Mouse (Mus musculus) hindbrain, embryonic 14.5 days (tissue): ENCODE measurements around the gene Hsdl1. TPM values are rescaled to one million over a fixed set of nuclear protein-coding genes. Genes with fewer than 3 reads are reported as not detected.

ENCODE experiments used
- ATAC-seq: fragments of 200-750 bp; cut with Nextera tagmentation; 2 replicates; pipeline ENCODE4 v1.8.0; 2017; ENCODE audit warnings: moderate number of reproducible peaks, mild to moderate bottlenecking, moderate TSS enrichment, moderate library complexity; ENCODE audit not compliant: low FRiP score
- DNase-seq: peaks from one replicate; pipeline ENCODE4 v3.0.0-alpha.2; 2015; ENCODE audit warnings: low spot score
- H3K27ac ChIP-seq: fragments of 300-500 bp; sonication (generic); 2 replicates; pipeline ENCODE4 v1.5.1; 2014; ENCODE audit warnings: mild to moderate bottlenecking, moderate library complexity
- H3K27me3 ChIP-seq: fragments of 300-500 bp; sonication (generic); 2 replicates; pipeline ENCODE4 v1.6.1; 2014; ENCODE audit warnings: mild to moderate bottlenecking, low read length, mixed read lengths; ENCODE audit not compliant: control insufficient read depth, insufficient read depth
- H3K36me3 ChIP-seq: fragments of 300-500 bp; sonication (generic); replicated peaks from 2 replicates; pipeline ENCODE4 v1.6.1; 2014; ENCODE audit not compliant: control insufficient read depth, insufficient read depth
- H3K4me1 ChIP-seq: fragments of 300-500 bp; sonication (generic); replicated peaks from 2 replicates; pipeline ENCODE4 v1.6.1; 2014; ENCODE audit warnings: antibody characterized with exemption, low read length, mixed read lengths; ENCODE audit not compliant: control insufficient read depth, insufficient read depth
- H3K4me2 ChIP-seq: fragments of 300-500 bp; sonication (generic); replicated peaks from 2 replicates; pipeline ENCODE4 v1.6.1; 2014; ENCODE audit warnings: mild to moderate bottlenecking, moderate library complexity
- H3K4me3 ChIP-seq: fragments of 300-500 bp; sonication (generic); replicated peaks from 2 replicates; pipeline ENCODE4 v1.5.1; 2014; ENCODE audit warnings: mild to moderate bottlenecking, low read length
- H3K9ac ChIP-seq: fragments of 300-500 bp; sonication (generic); 2 replicates; pipeline ENCODE4 v1.6.1; 2014
- H3K9me3 ChIP-seq: fragments of 300-500 bp; sonication (generic); 2 replicates; pipeline ENCODE4 v1.6.1; 2016; ENCODE audit warnings: low read length; ENCODE audit not compliant: control insufficient read depth
- WGBS: fragments of 180-500 bp; shearing (Covaris S2); extraction: QIAGEN DNeasy Blood & Tissue Kit; methylation state at CpG from one replicate; pipeline ENCODE4 v1.1.7; 2014; 5-methylcytosine and 5-hydroxymethylcytosine counted together
- polyA plus RNA-seq: library from polyadenylated mRNA; unstranded; fragments of >200 nt; fragmentation: Nextera tagmentation; extraction: Ambion mirVana; gene quantifications from 2 replicates; pipeline ENCODE4 v1.2.1, GENCODE M21; 2014

Gene Hsdl1
- polyA plus RNA-seq, 1 experiment from 2014 or later = 163 TPM

- Histone ChIP-seq H3K27me3 (no peaks in the 10 kb centered on the region), H3K4me1 (no peaks in the 10 kb centered on the region), H3K4me2 (no peak overlapping the region), H3K9me3 (no peaks in the 10 kb centered on the region), H3K27ac (no peak overlapping the region), H3K9ac (no peak overlapping the region), H3K36me3 (no peaks in the 10 kb centered on the region), H3K4me3 (no peak overlapping the region)
- ATAC-seq (no peak), DNase-seq (no peak)
- 69% methylated on average over 4 of the region's 4 CpGs for WGBS
Observed at GRCm38 (mm10) chr8:119588321-119588720, 13.3 kb upstream of the Hsdl1 start.

GRCm38 (mm10) chr8:119585901-119586300 lies 10.9 kb upstream of the Hsdl1 start:
- Histone ChIP-seq H3K36me3 (no peaks in the 10 kb centered on the region), H3K9me3 (no peaks in the 10 kb centered on the region), H3K9ac (peak overlapping the region; percentile 31; the same call in 1 of the 2 replicates), H3K4me3 (peak overlapping the region; percentile 22), H3K4me2 (peak overlapping the region; percentile 49), H3K27ac (no peak overlapping the region), H3K27me3 (no peaks in the 10 kb centered on the region), H3K4me1 (no peaks in the 10 kb centered on the region)
- DNase-seq (no peak), ATAC-seq (no peak)
- WGBS = 25% methylated on average over 15 of the region's 24 CpGs

DNA sequence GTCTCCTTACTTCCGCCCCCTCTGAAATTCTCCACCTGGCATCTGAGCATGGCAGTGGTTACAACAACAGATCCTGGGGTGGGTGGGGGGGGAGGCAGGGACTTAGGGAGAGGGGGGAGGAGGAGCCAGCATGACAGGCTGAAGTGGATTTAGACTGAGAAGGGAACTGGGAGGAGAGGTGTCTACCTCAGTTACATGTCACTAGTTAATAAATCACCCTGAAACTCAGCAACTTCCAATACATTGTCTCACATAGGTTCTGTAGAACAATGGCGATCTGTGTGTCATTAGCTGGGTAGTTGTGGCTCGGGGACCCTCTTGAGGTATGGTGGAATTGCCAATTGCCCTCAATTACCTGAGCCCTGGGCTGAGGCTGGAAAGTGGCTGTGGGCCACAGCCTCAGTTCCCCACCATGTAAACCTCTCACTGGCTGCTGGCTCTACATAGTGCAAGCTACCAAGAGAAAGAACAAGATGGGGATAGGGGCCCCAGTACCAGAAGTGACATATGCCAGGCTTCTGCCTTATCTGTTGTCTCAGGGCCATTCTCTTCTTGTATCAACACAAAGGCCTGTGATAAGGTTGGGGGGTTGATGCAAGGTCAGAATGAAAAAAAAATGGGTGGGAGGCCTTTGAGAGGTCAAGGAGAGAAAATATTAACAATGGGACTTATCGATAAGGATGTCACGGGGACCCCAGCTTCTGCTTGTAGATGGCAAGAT lies 5.6 kb upstream of the Hsdl1 start:
- Histone ChIP-seq H3K4me2 (no peak overlapping the region), H3K27me3 (0 out of 2 replicates have a peak, but pooled peaks cover 6% of the 10 kb centered on the region), H3K9me3 (no peaks in the 10 kb centered on the region), H3K27ac (no peak overlapping the region), H3K9ac (no peak overlapping the region), H3K4me1 (no peaks in the 10 kb centered on the region), H3K36me3 (no peaks in the 10 kb centered on the region), H3K4me3 (no peak overlapping the region)
- DNase-seq (no peak), ATAC-seq (no peak)
- WGBS = 90% methylated on average over 5 of the region's 5 CpGs

- no peak overlapping the region for H3K9ac ChIP-seq
- H3K27ac ChIP-seq = no peak overlapping the region
- H3K27me3 ChIP-seq = 0 out of 2 replicates have a peak, but pooled peaks cover 6% of the 10 kb centered on the region
- no peak for DNase-seq
- ATAC-seq = no peak
- H3K9me3 ChIP-seq = no peaks in the 10 kb centered on the region
- H3K4me1 ChIP-seq = peaks cover under 1% of the 10 kb centered on the region; the same call in 1 of the 2 replicates
- WGBS = 39% methylated on average over 13 of the region's 13 CpGs
- no peaks in the 10 kb centered on the region for H3K36me3 ChIP-seq
- H3K4me2 ChIP-seq = no peak overlapping the region
- no peak overlapping the region for H3K4me3 ChIP-seq
Observed at GRCm38 (mm10) chr8:119579096-119579495, 4.1 kb upstream of the Hsdl1 start.

- Histone ChIP-seq H3K27me3 (0 out of 2 replicates have a peak, but pooled peaks cover 6% of the 10 kb centered on the region), H3K4me2 (peak overlapping the region; percentile 69), H3K36me3 (no peaks in the 10 kb centered on the region), H3K9me3 (no peaks in the 10 kb centered on the region), H3K4me1 (peaks cover 14% of the 10 kb centered on the region), H3K27ac (peak overlapping the region; percentile 72; the same call in 1 of the 2 replicates), H3K4me3 (peak overlapping the region; percentile 58), H3K9ac (peak overlapping the region; percentile 71)
- WGBS = 2% methylated on average over 16 of the region's 16 CpGs
- DNase-seq (peak; percentile 31), ATAC-seq (no peak; the same call in 1 of the 2 replicates)
Observed at GRCm38 (mm10) chr8:119575366-119575726, 363 bp upstream of the Hsdl1 start.

GRCm38 (mm10) chr8:119572411-119572810 lies 2.6 kb downstream of the Hsdl1 start:
- 95% methylated on average over 4 of the region's 4 CpGs for WGBS
- Histone ChIP-seq H3K4me3 (no peak overlapping the region), H3K9ac (peak overlapping the region; percentile 28; the same call in 1 of the 2 replicates), H3K4me2 (no peak overlapping the region), H3K27ac (no peak overlapping the region), H3K27me3 (0 out of 2 replicates have a peak, but pooled peaks cover 6% of the 10 kb centered on the region), H3K4me1 (peaks cover 14% of the 10 kb centered on the region), H3K36me3 (peaks cover 6% of the 10 kb centered on the region), H3K9me3 (no peaks in the 10 kb centered on the region)
- DNase-seq (no peak), ATAC-seq (no peak)

DNA sequence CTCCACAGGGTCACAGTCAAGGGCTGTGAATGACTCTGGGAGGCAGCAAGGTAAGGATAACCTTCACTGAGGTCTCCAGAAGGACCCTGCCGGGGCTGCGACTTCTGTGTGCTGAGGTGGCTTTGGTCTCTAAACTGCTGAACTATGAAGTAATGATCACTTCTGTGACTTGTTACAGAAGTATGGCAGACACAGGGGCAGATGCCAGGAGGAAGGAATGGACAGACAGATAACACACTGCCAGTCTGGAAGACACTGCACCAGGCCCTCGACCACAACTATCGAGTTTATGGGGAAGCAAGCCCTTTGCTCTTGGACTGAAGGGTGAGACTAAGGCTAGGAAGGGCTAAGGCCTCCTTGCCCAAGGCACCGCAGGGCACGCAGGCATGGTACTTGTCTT lies 3.8 kb downstream of the Hsdl1 start:
- Histone ChIP-seq H3K4me2 (no peak overlapping the region), H3K27me3 (no peaks in the 10 kb centered on the region), H3K36me3 (peaks cover 13% of the 10 kb centered on the region), H3K9ac (no peak overlapping the region), H3K4me3 (no peak overlapping the region), H3K9me3 (no peaks in the 10 kb centered on the region), H3K4me1 (peaks cover 14% of the 10 kb centered on the region), H3K27ac (no peak overlapping the region)
- WGBS = 93% methylated on average over 6 of the region's 6 CpGs
- no peak for DNase-seq
- ATAC-seq = no peak

DNA sequence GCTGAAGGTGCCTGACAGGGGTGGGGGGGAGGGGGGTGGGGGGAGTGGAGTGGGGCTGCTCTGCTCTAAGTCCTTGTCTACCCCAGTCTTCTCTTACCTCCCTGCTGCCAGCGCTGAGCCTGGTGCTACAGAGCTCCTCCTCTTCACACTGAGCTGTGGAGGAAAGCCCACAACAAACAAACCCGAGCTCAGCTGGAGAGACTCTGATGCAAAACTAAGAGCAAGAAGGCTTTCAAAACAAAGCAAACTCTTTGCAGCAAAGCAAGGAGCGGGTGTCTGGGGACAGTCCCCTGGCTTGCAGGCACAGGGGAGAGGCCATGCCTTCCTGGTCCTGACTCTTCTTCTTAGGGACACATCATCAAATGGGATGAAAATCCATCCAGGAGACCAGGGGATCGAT lies 5.1 kb downstream of the Hsdl1 start:
- Histone ChIP-seq H3K9ac (no peak overlapping the region), H3K4me1 (peaks cover 14% of the 10 kb centered on the region), H3K36me3 (peaks cover 26% of the 10 kb centered on the region), H3K9me3 (no peaks in the 10 kb centered on the region), H3K4me2 (no peak overlapping the region), H3K27ac (no peak overlapping the region), H3K27me3 (no peaks in the 10 kb centered on the region), H3K4me3 (no peak overlapping the region)
- 38% methylated on average over 4 of the region's 4 CpGs for WGBS
- ATAC-seq = no peak
- DNase-seq = no peak

DNA sequence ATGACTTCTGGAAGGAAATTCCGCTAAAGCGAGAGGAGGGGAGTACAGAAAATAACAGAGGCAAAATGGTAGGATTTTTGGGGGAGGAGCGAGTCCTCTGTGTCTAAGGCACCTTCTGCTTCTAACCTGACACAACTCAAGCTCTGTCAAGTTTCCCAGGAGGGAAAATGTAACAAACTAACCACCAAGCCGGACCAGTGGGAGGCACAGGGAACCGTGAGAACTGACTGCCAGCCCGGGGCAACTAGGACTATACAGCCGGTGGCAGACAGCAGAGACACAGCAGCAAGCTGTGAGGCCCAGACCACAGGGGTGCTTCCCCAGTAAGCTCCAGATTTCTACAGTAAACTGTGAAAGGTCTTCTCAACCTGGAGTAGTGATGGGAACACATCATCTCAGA lies 6.0 kb downstream of the Hsdl1 start:
- Histone ChIP-seq H3K27ac (no peak overlapping the region), H3K4me1 (peaks cover 12% of the 10 kb centered on the region), H3K9me3 (no peaks in the 10 kb centered on the region), H3K4me2 (no peak overlapping the region), H3K9ac (no peak overlapping the region), H3K4me3 (no peak overlapping the region), H3K27me3 (no peaks in the 10 kb centered on the region), H3K36me3 (peaks cover 35% of the 10 kb centered on the region)
- ATAC-seq = no peak
- 71% methylated on average over 7 of the region's 7 CpGs for WGBS
- no peak for DNase-seq
